In the genomic region with DNA sequence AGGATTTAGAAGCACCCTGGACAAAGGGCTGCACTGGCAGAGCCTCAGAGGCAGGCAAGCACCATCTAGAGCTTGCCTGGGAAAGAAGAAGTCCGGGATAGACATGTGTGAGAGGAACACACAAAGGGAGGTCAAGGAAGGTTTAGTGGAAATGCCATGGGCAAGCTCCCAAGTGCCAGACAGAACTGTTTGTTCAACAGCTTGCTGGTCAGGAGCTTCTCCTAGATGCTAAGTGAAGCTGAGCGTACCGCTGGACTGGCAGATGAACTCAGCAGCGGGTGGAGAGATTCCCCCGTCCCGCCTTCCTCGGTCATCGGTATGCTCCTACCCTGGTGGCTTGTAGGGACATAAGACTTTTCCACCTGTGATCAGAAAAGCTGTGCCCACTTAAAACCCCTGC, we compare ENCODE assay signal across 13 mouse cellular contexts.
DNase-seq lines count a peak whose midpoint lies in the region; ATAC-seq and TF ChIP-seq lines count a peak whose summit lies in the region.
"Had no signal": no experiment of that assay in that cellular context is flagged by ENCODE, and none has a peak within 500 bp of the region (broad histone marks: within the 10 kb centered on the region; RNA-seq: fewer than 3 reads in every experiment).

No protein-coding gene starts in this region.

- no peak; the same call in 1 of the 2 replicates for TF ChIP-seq RAD21 in MEL (IDR thresholded peaks at IDR 0.05; ENCODE audit: low read depth, low read length)

- H3K36me3 ChIP-seq in MEL (ENCODE audit: control insufficient read depth in 1 of 2, insufficient read depth in 2 of 2, low read length in 2 of 2): no peaks in the 10 kb centered on the region
- H3K36me3 ChIP-seq in heart, embryonic 12.5 days: peaks cover 78% of the 10 kb centered on the region
- H3K36me3 ChIP-seq in embryonic facial prominence, embryonic 10.5 days (replicated peaks): peaks cover 45% of the 10 kb centered on the region
- peaks cover 45% of the 10 kb centered on the region for H3K36me3 ChIP-seq in hindbrain, embryonic 12.5 days

- WGBS in heart, embryonic 12.5 days: 78% methylated on average over 8 of the region's 8 CpGs
- 91% methylated on average over 8 of the region's 8 CpGs for WGBS in embryonic facial prominence, embryonic 10.5 days
- WGBS in hindbrain, embryonic 12.5 days: 88% methylated on average over 8 of the region's 8 CpGs

- no peak overlapping the region for H3K9ac ChIP-seq in MEL (ENCODE audit: control insufficient read depth, low read depth, low read length, poor library complexity, severe bottlenecking)
- H3K9ac ChIP-seq in heart, embryonic 12.5 days: no peak overlapping the region
- H3K9ac ChIP-seq in hindbrain, embryonic 12.5 days: no peak overlapping the region
- H3K9ac ChIP-seq: limb, embryonic 13.5 days; lung, embryonic 15.5 days; stomach, embryonic 15.5 days had no signal

- peak overlapping the region; percentile 63 for H3K27ac ChIP-seq in layer of hippocampus, adult 2 months
- H3K27ac ChIP-seq in MEL (ENCODE audit: control insufficient read depth, low read depth, low read length): no peak overlapping the region
- H3K27ac ChIP-seq in heart, embryonic 12.5 days (ENCODE audit: poor library complexity, severe bottlenecking): peak overlapping the region; percentile 5; the same call in 1 of the 2 replicates
- H3K27ac ChIP-seq in embryonic facial prominence, embryonic 10.5 days (replicated peaks): no peak overlapping the region
- no peak overlapping the region for H3K27ac ChIP-seq in hindbrain, embryonic 12.5 days
- H3K27ac ChIP-seq: forebrain, embryonic 10.5 days; hindbrain, embryonic 10.5 days; limb, embryonic 13.5 days; lung, embryonic 15.5 days; stomach, embryonic 15.5 days had no signal

- no peaks in the 10 kb centered on the region for H3K4me1 ChIP-seq in MEL (ENCODE audit: control insufficient read depth in 1 of 2, insufficient read depth in 2 of 2, low read length in 2 of 2)
- H3K4me1 ChIP-seq in heart, embryonic 12.5 days (replicated peaks): peaks cover 73% of the 10 kb centered on the region
- H3K4me1 ChIP-seq in embryonic facial prominence, embryonic 10.5 days: peaks cover 24% of the 10 kb centered on the region
- no peaks in the 10 kb centered on the region for H3K4me1 ChIP-seq in hindbrain, embryonic 12.5 days

- no peak overlapping the region for H3K4me2 ChIP-seq in heart, embryonic 12.5 days
- no peak overlapping the region for H3K4me2 ChIP-seq in hindbrain, embryonic 12.5 days (replicated peaks)
- H3K4me2 ChIP-seq: limb, embryonic 13.5 days; lung, embryonic 15.5 days; stomach, embryonic 15.5 days had no signal

- H3K4me3 ChIP-seq in layer of hippocampus, adult 2 months: no peak overlapping the region
- no peak overlapping the region for H3K4me3 ChIP-seq in MEL (ENCODE audit: control insufficient read depth in 1 of 2, insufficient read depth in 1 of 2, low read depth in 2 of 2, low read length in 2 of 2)
- H3K4me3 ChIP-seq in heart, embryonic 12.5 days: no peak overlapping the region
- H3K4me3 ChIP-seq in embryonic facial prominence, embryonic 10.5 days: no peak overlapping the region
- no peak overlapping the region for H3K4me3 ChIP-seq in hindbrain, embryonic 12.5 days
- H3K4me3 ChIP-seq: forebrain, embryonic 10.5 days; hindbrain, embryonic 10.5 days; limb, embryonic 13.5 days; lung, embryonic 15.5 days; stomach, embryonic 15.5 days had no signal

- H3K9me3 ChIP-seq in MEL (replicated peaks; ENCODE audit: insufficient read depth, low read length): no peaks in the 10 kb centered on the region
- H3K9me3 ChIP-seq in heart, embryonic 12.5 days (replicated peaks): no peaks in the 10 kb centered on the region
- H3K9me3 ChIP-seq in embryonic facial prominence, embryonic 10.5 days: no peaks in the 10 kb centered on the region
- no peaks in the 10 kb centered on the region for H3K9me3 ChIP-seq in hindbrain, embryonic 12.5 days (replicated peaks)
- H3K9me3 ChIP-seq: forebrain, embryonic 10.5 days; hindbrain, embryonic 10.5 days; limb, embryonic 13.5 days; lung, embryonic 15.5 days; stomach, embryonic 15.5 days had no signal

- H3K27me3 ChIP-seq in MEL (ENCODE audit: control insufficient read depth in 1 of 2, insufficient read depth in 2 of 2, low read length in 2 of 2): no peaks in the 10 kb centered on the region
- H3K27me3 ChIP-seq in heart, embryonic 12.5 days (replicated peaks): no peaks in the 10 kb centered on the region
- H3K27me3 ChIP-seq in embryonic facial prominence, embryonic 10.5 days (replicated peaks; ENCODE audit: low read depth, poor library complexity, severe bottlenecking): no peaks in the 10 kb centered on the region
- no peaks in the 10 kb centered on the region for H3K27me3 ChIP-seq in hindbrain, embryonic 12.5 days
- H3K27me3 ChIP-seq: limb, embryonic 13.5 days; lung, embryonic 15.5 days; stomach, embryonic 15.5 days had no signal

- TF ChIP-seq EP300 in MEL (IDR thresholded peaks at IDR 0.05; ENCODE audit: low read depth in 1 of 2, low read length in 2 of 2): no peak

- TF ChIP-seq CTCF in layer of hippocampus, adult 2 months (conservative IDR thresholded peaks at IDR 0.05): no peak
- 0 out of 6 replicates have a peak, but pooled peaks of 1 of the 3 experiments have one; percentile 0 for TF ChIP-seq CTCF in MEL (IDR thresholded peaks at IDR 0.05 in 2 of 3, conservative IDR thresholded peaks at IDR 0.05 in 1 of 3; ENCODE audit: control insufficient read depth in 1 of 3, insufficient read depth in 1 of 3, low read depth in 2 of 3, low read length in 3 of 3, poor library complexity in 1 of 3, severe bottlenecking in 1 of 3)

- TF ChIP-seq POLR2A in MEL (IDR thresholded peaks at IDR 0.05; ENCODE audit: control insufficient read depth in 1 of 2, insufficient read depth in 1 of 2, low read depth in 1 of 2, low read length in 2 of 2, poor library complexity in 1 of 2): no peak

- ATAC-seq in heart, embryonic 12.5 days (ENCODE audit: insufficient number of reproducible peaks, low FRiP score): no peak
- ATAC-seq in hindbrain, embryonic 12.5 days (ENCODE audit: low FRiP score): no peak

- DNase-seq in layer of hippocampus, adult 2 months (ENCODE audit: low spot score in 2 of 2): no peak
- DNase-seq in layer of hippocampus, adult 11-12 months (ENCODE audit: low spot score): no peak
- peak; percentile 33 for DNase-seq in ES-CJ7 (ENCODE audit: low read depth, low spot score)
- peak; percentile 4 for DNase-seq in MEL (ENCODE audit: low read depth, low spot score)
- no peak for DNase-seq in embryonic facial prominence, embryonic 10.5 days (ENCODE audit: low spot score)
- DNase-seq: kidney, adult 18-20 months had no signal

- H3K79me2 ChIP-seq in MEL (ENCODE audit: control insufficient read depth, insufficient read depth, low read length, poor library complexity): no peaks in the 10 kb centered on the region

TF ChIP-seq in MEL, 35 proteins besides CTCF, POLR2A, EP300 and RAD21:
- TF ChIP-seq USF1 (IDR thresholded peaks at IDR 0.05; ENCODE audit: low read depth, low read length) (no peak), MXI1 (IDR thresholded peaks at IDR 0.05; ENCODE audit: low read depth, low read length) (no peak), TAL1 (IDR thresholded peaks at IDR 0.05; ENCODE audit: low read length) (no peak), USF2 (IDR thresholded peaks at IDR 0.05; ENCODE audit: borderline replicate concordance in 1 of 2, insufficient read depth in 1 of 2, low read depth in 1 of 2, low read length in 2 of 2) (no peak), ZMIZ1 (IDR thresholded peaks at IDR 0.05; ENCODE audit: low read depth, low read length) (no peak), MYB (IDR thresholded peaks at IDR 0.05; ENCODE audit: low read depth, low read length) (no peak), ELF1 (IDR thresholded peaks at IDR 0.05; ENCODE audit: low read depth, low read length) (no peak), BHLHE40 (IDR thresholded peaks at IDR 0.05; ENCODE audit: borderline replicate concordance, low read depth, low read length) (no peak), GATA1 (IDR thresholded peaks at IDR 0.05; ENCODE audit: low read depth, low read length) (no peak), E2F4 (IDR thresholded peaks at IDR 0.05; ENCODE audit: borderline replicate concordance, low read depth, low read length) (no peak), MEF2A (IDR thresholded peaks at IDR 0.05; ENCODE audit: extremely low read depth, insufficient replicate concordance, low read depth, low read length, poor library complexity, severe bottlenecking) (no peak), POLR2AphosphoS2 (IDR thresholded peaks at IDR 0.05; ENCODE audit: low read length) (no peak), RCOR1 (IDR thresholded peaks at IDR 0.05; ENCODE audit: low read depth, low read length) (no peak), NRF1 (IDR thresholded peaks at IDR 0.05; ENCODE audit: insufficient read depth, low read depth, low read length, poor library complexity, severe bottlenecking) (no peak), TBP (IDR thresholded peaks at IDR 0.05; ENCODE audit: low read depth, low read length) (no peak), TCF12 (IDR thresholded peaks at IDR 0.05; ENCODE audit: low read depth, low read length) (no peak)

Comparison
In these comparisons a context has a peak if more than half of its experiments do, and no peak if none do; other contexts are left out.
1. DNase-seq: peak in ES-CJ7 (single experiment) and MEL (single experiment); none in layer of hippocampus, adult 2 months (0 of 2), layer of hippocampus, adult 11-12 months (single experiment) and embryonic facial prominence, embryonic 10.5 days (single experiment).
2. H3K27ac ChIP-seq: peak in layer of hippocampus, adult 2 months (single experiment) and heart, embryonic 12.5 days (single experiment); none in MEL (single experiment), embryonic facial prominence, embryonic 10.5 days (single experiment) and hindbrain, embryonic 12.5 days (single experiment).